Mouse (Mus musculus) left cerebral cortex, postnatal 4 days (tissue): ENCODE measurements around the gene Tmem30a. TPM values are rescaled to one million over a fixed set of nuclear protein-coding genes. Genes with fewer than 3 reads are reported as not detected.

Source experiments
- total RNA-seq, 2 experiments: library from RNA; stranded (reverse); gene quantifications; 2 replicates each; pipeline ENCODE4 v1.2.3; 2021

The Tmem30a gene
- total RNA-seq, 2 experiments from 2014 or later: 120 to 123 TPM

Other genes starting within 250 kb of the Tmem30a start
- 10 to 100 TPM; 10.9 to 12.9 TPM for gene Col12a1, start 74.7 kb downstream of the Tmem30a start, total RNA-seq
- 100 to 1,000 TPM; 293 to 311 TPM for gene Cox7a2, start 33.6 kb downstream of the Tmem30a start, total RNA-seq
- gene Filip1, start 219.3 kb upstream of the Tmem30a start, total RNA-seq: 10 to 100 TPM; 14.6 to 18.2 TPM